Mouse (Mus musculus): ENCODE measurements at regions not wholly inside any gene's neighbourhood (a gene's known extent, or its start where the extent isn't known, plus 50 kb on each side); places are given as distances from the start of the nearest gene placed in this dataset.

DNA sequence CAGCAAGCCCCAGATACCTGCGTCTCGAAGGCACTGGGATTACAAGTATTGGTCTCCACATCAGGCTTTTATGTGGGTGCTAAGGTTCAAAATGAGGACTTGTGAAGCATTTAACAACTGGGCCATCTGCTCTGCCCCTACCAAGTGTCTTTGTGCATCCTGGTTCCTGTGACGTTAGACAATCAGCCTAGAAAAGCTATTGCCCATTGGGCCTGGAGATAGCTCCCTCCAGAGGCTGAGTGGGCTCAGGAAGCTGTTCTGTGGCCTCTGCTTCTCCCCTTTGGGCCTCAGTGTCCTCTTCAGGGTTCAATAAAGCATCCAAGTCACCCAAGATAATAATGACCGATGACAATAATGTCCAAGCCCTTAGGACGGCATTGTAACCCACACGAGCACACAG, 79.8 kb upstream of the Smad3 start:
- 73% methylated on average over 6 of the region's 6 CpGs for WGBS
- TF ChIP-seq CTCF (IDR thresholded peaks at IDR 0.05; ENCODE audit: extremely low read depth, insufficient read length, insufficient replicate concordance, low read depth, low read length) (no peak), POLR2A (IDR thresholded peaks at IDR 0.05; ENCODE audit: low read depth, low read length) (no peak)
- Histone ChIP-seq H3K4me3 (ENCODE audit: low read depth, low read length) (no peak overlapping the region), H3K27ac (ENCODE audit: insufficient read depth, low read depth, low read length) (no peak overlapping the region), H3K4me1 (ENCODE audit: control insufficient read depth, insufficient read depth, insufficient read length, low read length) (no peaks in the 10 kb centered on the region), H3K36me3 (ENCODE audit: control insufficient read depth, insufficient read depth, low read length) (no peaks in the 10 kb centered on the region), H3K27me3 (ENCODE audit: control insufficient read depth, insufficient read depth, low read length) (no peaks in the 10 kb centered on the region)

DNA sequence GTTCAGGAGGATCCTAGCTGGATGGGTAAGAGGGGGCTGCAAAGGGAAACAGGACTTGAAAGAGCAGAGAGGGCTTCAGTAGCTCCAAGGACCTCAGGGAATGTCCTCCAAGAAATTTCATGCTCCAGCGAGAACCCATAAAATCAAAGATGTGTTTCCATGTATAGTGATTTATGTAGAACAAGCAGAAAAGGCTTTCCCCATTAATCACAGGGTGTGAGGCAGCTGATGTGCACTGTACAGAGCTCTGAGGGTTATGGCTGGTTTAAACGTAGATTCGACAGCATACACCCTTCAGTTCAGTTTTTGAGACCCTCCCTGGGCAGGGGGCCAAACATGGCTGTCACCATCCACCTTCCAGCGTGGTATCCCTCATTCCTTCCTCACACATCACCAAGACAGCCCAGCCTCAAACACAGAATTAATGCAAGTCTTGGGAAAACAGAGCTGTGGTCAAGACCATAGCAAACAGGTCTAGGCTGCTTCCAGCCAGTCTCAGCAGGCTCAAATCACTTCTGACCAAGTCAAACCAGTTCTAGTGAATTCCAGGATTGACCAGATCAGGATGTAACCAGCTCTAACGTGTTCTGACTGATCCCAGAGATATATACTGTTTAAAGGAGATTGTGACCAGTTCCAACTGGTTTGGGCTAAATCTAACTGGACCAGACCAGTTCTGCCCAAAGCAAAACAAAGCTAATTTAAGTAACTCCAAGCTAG, 78.9 kb upstream of the Smad3 start:
- 65% methylated on average over 5 of the region's 5 CpGs for WGBS
- no peak overlapping the region for H3K4me3 ChIP-seq (ENCODE audit: low read depth, low read length)

DNA sequence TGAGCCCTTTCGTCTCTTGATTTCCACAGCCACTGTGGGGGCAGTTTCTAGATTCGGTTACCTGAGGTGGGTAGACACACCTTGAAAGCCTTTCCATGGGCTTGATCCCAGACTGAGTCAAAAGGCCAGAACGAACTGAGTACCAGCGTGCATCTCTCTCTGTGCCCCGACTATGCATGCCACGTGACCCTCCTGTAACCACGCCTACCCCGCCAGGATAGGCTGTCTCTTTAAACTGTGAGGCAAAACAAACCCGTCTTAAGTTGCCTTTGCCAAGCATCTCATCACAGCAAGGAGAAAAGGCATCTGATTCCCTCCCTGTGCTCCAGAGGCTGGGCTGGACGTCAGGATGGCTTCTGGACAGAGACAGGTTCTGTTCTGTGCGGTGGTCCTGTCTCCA, 78.2 kb upstream of the Smad3 start:
- H3K27me3 ChIP-seq (ENCODE audit: control insufficient read depth, insufficient read depth, low read length), result no peaks in the 10 kb centered on the region
- no peaks in the 10 kb centered on the region for H3K36me3 ChIP-seq (ENCODE audit: control insufficient read depth, insufficient read depth, low read length)
- TF ChIP-seq POLR2A (IDR thresholded peaks at IDR 0.05; ENCODE audit: low read depth, low read length), result no peak
- no peak for TF ChIP-seq CTCF (IDR thresholded peaks at IDR 0.05; ENCODE audit: extremely low read depth, insufficient read length, insufficient replicate concordance, low read depth, low read length)
- 45% methylated on average over 11 of the region's 11 CpGs for WGBS
- no peak overlapping the region for H3K27ac ChIP-seq (ENCODE audit: insufficient read depth, low read depth, low read length)
- no peaks in the 10 kb centered on the region for H3K4me1 ChIP-seq (ENCODE audit: control insufficient read depth, insufficient read depth, insufficient read length, low read length)
- no peak overlapping the region for H3K4me3 ChIP-seq (ENCODE audit: low read depth, low read length)

More for the DNA sequence above, 78.9 kb upstream of the Smad3 start:
- no peak for TF ChIP-seq POLR2A (IDR thresholded peaks at IDR 0.05; ENCODE audit: low read depth, low read length)
- no peak for TF ChIP-seq CTCF (IDR thresholded peaks at IDR 0.05; ENCODE audit: extremely low read depth, insufficient read length, insufficient replicate concordance, low read depth, low read length)
- Histone ChIP-seq H3K36me3 (ENCODE audit: control insufficient read depth, insufficient read depth, low read length) (no peaks in the 10 kb centered on the region), H3K4me1 (ENCODE audit: control insufficient read depth, insufficient read depth, insufficient read length, low read length) (no peaks in the 10 kb centered on the region), H3K27ac (ENCODE audit: insufficient read depth, low read depth, low read length) (no peak overlapping the region), H3K27me3 (ENCODE audit: control insufficient read depth, insufficient read depth, low read length) (no peaks in the 10 kb centered on the region)

- Histone ChIP-seq H3K4me1 (ENCODE audit: control insufficient read depth, insufficient read depth, insufficient read length, low read length) (no peaks in the 10 kb centered on the region), H3K4me3 (ENCODE audit: low read depth, low read length) (no peak overlapping the region), H3K36me3 (ENCODE audit: control insufficient read depth, insufficient read depth, low read length) (no peaks in the 10 kb centered on the region), H3K27ac (ENCODE audit: insufficient read depth, low read depth, low read length) (no peak overlapping the region), H3K27me3 (ENCODE audit: control insufficient read depth, insufficient read depth, low read length) (no peaks in the 10 kb centered on the region)
- WGBS, result 54% methylated on average over 3 of the region's 3 CpGs
- TF ChIP-seq CTCF (IDR thresholded peaks at IDR 0.05; ENCODE audit: extremely low read depth, insufficient read length, insufficient replicate concordance, low read depth, low read length), result no peak
- TF ChIP-seq POLR2A (IDR thresholded peaks at IDR 0.05; ENCODE audit: low read depth, low read length), result no peak
Measured at GRCm38 (mm10) chr9:63834416-63834815, 76.6 kb upstream of the Smad3 start.

GRCm38 (mm10) chr9:63818163-63818562, 60.4 kb upstream of the Smad3 start:
- no peaks in the 10 kb centered on the region for H3K36me3 ChIP-seq (ENCODE audit: control insufficient read depth, insufficient read depth, low read length)
- TF ChIP-seq POLR2A (IDR thresholded peaks at IDR 0.05; ENCODE audit: low read depth, low read length) (no peak), CTCF (IDR thresholded peaks at IDR 0.05; ENCODE audit: extremely low read depth, insufficient read length, insufficient replicate concordance, low read depth, low read length) (no peak)
- no peak overlapping the region for H3K4me3 ChIP-seq (ENCODE audit: low read depth, low read length)
- no peaks in the 10 kb centered on the region for H3K27me3 ChIP-seq (ENCODE audit: control insufficient read depth, insufficient read depth, low read length)
- no peak overlapping the region for H3K27ac ChIP-seq (ENCODE audit: insufficient read depth, low read depth, low read length)
- H3K4me1 ChIP-seq (ENCODE audit: control insufficient read depth, insufficient read depth, insufficient read length, low read length), result no peaks in the 10 kb centered on the region
- 84% methylated on average over 3 of the region's 3 CpGs for WGBS

DNA sequence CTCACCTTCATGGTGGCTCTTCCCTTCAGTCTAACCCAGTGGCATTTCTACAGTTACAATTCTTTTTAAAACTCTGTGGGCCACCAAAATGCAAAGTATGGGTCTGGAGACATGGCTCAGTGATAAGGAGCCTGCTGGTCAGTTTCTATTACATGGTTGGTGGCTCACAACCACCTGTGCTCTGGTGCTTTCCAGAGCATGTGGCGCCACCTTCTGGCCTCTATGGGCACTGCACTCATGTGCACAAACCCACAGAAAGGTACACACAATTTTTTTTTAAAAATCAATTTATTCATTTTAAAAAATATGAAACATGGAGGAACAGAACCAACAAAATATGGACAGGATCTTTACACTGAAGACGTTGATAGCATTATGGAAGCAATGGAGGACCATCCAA, 58.7 kb upstream of the Smad3 start:
- no peak overlapping the region for H3K27ac ChIP-seq (ENCODE audit: insufficient read depth, low read depth, low read length)
- WGBS, result 76% methylated on average over 2 of the region's 2 CpGs
- H3K4me3 ChIP-seq (ENCODE audit: low read depth, low read length), result no peak overlapping the region
- H3K27me3 ChIP-seq (ENCODE audit: control insufficient read depth, insufficient read depth, low read length), result no peaks in the 10 kb centered on the region
- TF ChIP-seq POLR2A (IDR thresholded peaks at IDR 0.05; ENCODE audit: low read depth, low read length) (no peak), CTCF (IDR thresholded peaks at IDR 0.05; ENCODE audit: extremely low read depth, insufficient read length, insufficient replicate concordance, low read depth, low read length) (peak; percentile 65; the same call in 1 of the 2 replicates)
- no peaks in the 10 kb centered on the region for H3K36me3 ChIP-seq (ENCODE audit: control insufficient read depth, insufficient read depth, low read length)
- H3K4me1 ChIP-seq (ENCODE audit: control insufficient read depth, insufficient read depth, insufficient read length, low read length), result no peaks in the 10 kb centered on the region

GRCm38 (mm10) chr9:63809901-63810587, 52.2 kb upstream of the Smad3 start:
- TF ChIP-seq CTCF (IDR thresholded peaks at IDR 0.05; ENCODE audit: extremely low read depth, insufficient read length, insufficient replicate concordance, low read depth, low read length) (no peak), POLR2A (IDR thresholded peaks at IDR 0.05; ENCODE audit: low read depth, low read length) (no peak)
- Histone ChIP-seq H3K4me3 (ENCODE audit: low read depth, low read length) (no peak overlapping the region), H3K27ac (ENCODE audit: insufficient read depth, low read depth, low read length) (no peak overlapping the region), H3K27me3 (ENCODE audit: control insufficient read depth, insufficient read depth, low read length) (no peaks in the 10 kb centered on the region), H3K36me3 (ENCODE audit: control insufficient read depth, insufficient read depth, low read length) (no peaks in the 10 kb centered on the region), H3K4me1 (ENCODE audit: control insufficient read depth, insufficient read depth, insufficient read length, low read length) (no peaks in the 10 kb centered on the region)
- WGBS, result 72% methylated on average over 3 of the region's 3 CpGs
